Mouse (Mus musculus) neural tube, embryonic 12.5 days (tissue): Measurements from ENCODE around the gene Mical3. TPM values are rescaled to one million over a fixed set of nuclear protein-coding genes. Genes with fewer than 3 reads are reported as not detected.

Experiments
- ATAC-seq: fragments of 200-750 bp; cut with Nextera tagmentation; 2 replicates; pipeline ENCODE4 v1.8.0; 2017; ENCODE audit warnings: low read depth, mild to moderate bottlenecking, moderate TSS enrichment, moderate library complexity; ENCODE audit not compliant: low FRiP score
- H3K27ac ChIP-seq: fragments of 300-500 bp; sonication (generic); 2 replicates; pipeline ENCODE4 v1.5.1; 2016
- H3K27me3 ChIP-seq: fragments of 300-500 bp; sonication (generic); replicated peaks from 2 replicates; pipeline ENCODE4 v1.6.1; 2016; ENCODE audit warnings: mild to moderate bottlenecking
- H3K36me3 ChIP-seq: fragments of 300-500 bp; sonication (generic); 2 replicates; pipeline ENCODE4 v1.6.1; 2016; ENCODE audit warnings: mild to moderate bottlenecking
- H3K4me1 ChIP-seq: fragments of 300-500 bp; sonication (generic); 2 replicates; pipeline ENCODE4 v1.6.1; 2016
- H3K4me2 ChIP-seq: fragments of 300-500 bp; sonication (generic); replicated peaks from 2 replicates; pipeline ENCODE4 v1.6.1; 2016; ENCODE audit warnings: mild to moderate bottlenecking
- H3K4me3 ChIP-seq: fragments of 300-500 bp; sonication (generic); 2 replicates; pipeline ENCODE4 v1.5.1; 2016
- H3K9ac ChIP-seq: fragments of 300-500 bp; sonication (generic); 2 replicates; pipeline ENCODE4 v1.6.1; 2016; ENCODE audit warnings: mild to moderate bottlenecking
- H3K9me3 ChIP-seq: fragments of 300-500 bp; sonication (generic); 2 replicates; pipeline ENCODE4 v1.6.1; 2016; ENCODE audit warnings: mild to moderate bottlenecking
- WGBS: fragments of 180-500 bp; shearing (Covaris S2); methylation state at CpG from one replicate; pipeline ENCODE4 v1.1.7; 2016; 5-methylcytosine and 5-hydroxymethylcytosine counted together
- polyA plus RNA-seq: library from polyadenylated mRNA; unstranded; fragments of >200 nt; fragmentation: Nextera tagmentation; extraction: Ambion mirVana; gene quantifications from 2 replicates; pipeline ENCODE4 v1.2.1, GENCODE M21; 2016

The Mical3 gene
- polyA plus RNA-seq, 1 experiment from 2014 or later: 17.3 TPM

- ATAC-seq: no peak
- 63% methylated on average over 22 of the region's 22 CpGs for WGBS
- Histone ChIP-seq H3K4me3 (no peak overlapping the region), H3K27me3 (no peaks in the 10 kb centered on the region), H3K9me3 (no peaks in the 10 kb centered on the region), H3K27ac (no peak overlapping the region), H3K4me2 (no peak overlapping the region), H3K4me1 (peaks cover 6% of the 10 kb centered on the region), H3K9ac (no peak overlapping the region), H3K36me3 (no peaks in the 10 kb centered on the region)
Measured at GRCm38 (mm10) chr6:121057181-121057956, 73.4 kb downstream of the Mical3 start.

GRCm38 (mm10) chr6:121055496-121055895, 75.3 kb downstream of the Mical3 start:
- Histone ChIP-seq H3K27me3 (no peaks in the 10 kb centered on the region), H3K9me3 (no peaks in the 10 kb centered on the region), H3K4me3 (no peak overlapping the region), H3K4me2 (no peak overlapping the region), H3K36me3 (no peaks in the 10 kb centered on the region), H3K27ac (no peak overlapping the region), H3K4me1 (peaks cover 6% of the 10 kb centered on the region; the same call in 1 of the 2 replicates), H3K9ac (no peak overlapping the region)
- 83% methylated on average over 3 of the region's 3 CpGs for WGBS
- ATAC-seq: no peak

GRCm38 (mm10) chr6:121054908-121055307, 75.9 kb downstream of the Mical3 start:
- Histone ChIP-seq H3K9ac (no peak overlapping the region), H3K36me3 (no peaks in the 10 kb centered on the region), H3K9me3 (no peaks in the 10 kb centered on the region), H3K4me1 (peaks cover 6% of the 10 kb centered on the region; the same call in 1 of the 2 replicates), H3K27me3 (no peaks in the 10 kb centered on the region), H3K27ac (no peak overlapping the region), H3K4me3 (no peak overlapping the region), H3K4me2 (no peak overlapping the region)
- no peak for ATAC-seq
- WGBS: 95% methylated on average over 9 of the region's 9 CpGs

- WGBS: 79% methylated on average over 3 of the region's 3 CpGs
- H3K27ac ChIP-seq: no peak overlapping the region
- H3K4me1 ChIP-seq: peaks cover 6% of the 10 kb centered on the region; the same call in 1 of the 2 replicates
- no peaks in the 10 kb centered on the region for H3K27me3 ChIP-seq
- H3K9ac ChIP-seq: no peak overlapping the region
- ATAC-seq: no peak
- H3K9me3 ChIP-seq: no peaks in the 10 kb centered on the region
- no peaks in the 10 kb centered on the region for H3K36me3 ChIP-seq
- no peak overlapping the region for H3K4me2 ChIP-seq
- H3K4me3 ChIP-seq: no peak overlapping the region
Measured at GRCm38 (mm10) chr6:121054340-121054739, 76.5 kb downstream of the Mical3 start.

GRCm38 (mm10) chr6:121053585-121054112, 77.2 kb downstream of the Mical3 start:
- H3K9me3 ChIP-seq: no peaks in the 10 kb centered on the region
- peaks cover 6% of the 10 kb centered on the region; the same call in 1 of the 2 replicates for H3K4me1 ChIP-seq
- H3K9ac ChIP-seq: no peak overlapping the region
- no peaks in the 10 kb centered on the region for H3K27me3 ChIP-seq
- 87% methylated on average over 7 of the region's 7 CpGs for WGBS
- no peak for ATAC-seq
- no peaks in the 10 kb centered on the region for H3K36me3 ChIP-seq
- H3K4me2 ChIP-seq: no peak overlapping the region
- H3K4me3 ChIP-seq: no peak overlapping the region
- H3K27ac ChIP-seq: no peak overlapping the region

- no peak overlapping the region for H3K4me3 ChIP-seq
- H3K27me3 ChIP-seq: no peaks in the 10 kb centered on the region
- no peak overlapping the region for H3K27ac ChIP-seq
- H3K9ac ChIP-seq: no peak overlapping the region
- ATAC-seq: no peak
- H3K36me3 ChIP-seq: no peaks in the 10 kb centered on the region
- 94% methylated on average over 13 of the region's 13 CpGs for WGBS
- peaks cover 2% of the 10 kb centered on the region; the same call in 1 of the 2 replicates for H3K4me1 ChIP-seq
- H3K4me2 ChIP-seq: no peak overlapping the region
- no peaks in the 10 kb centered on the region for H3K9me3 ChIP-seq
Measured at GRCm38 (mm10) chr6:121051972-121052629, 78.7 kb downstream of the Mical3 start.

- no peak overlapping the region for H3K9ac ChIP-seq
- 89% methylated on average over 8 of the region's 8 CpGs for WGBS
- no peaks in the 10 kb centered on the region for H3K36me3 ChIP-seq
- H3K27me3 ChIP-seq: no peaks in the 10 kb centered on the region
- 0 out of 2 replicates have a peak, but pooled peaks cover 2% of the 10 kb centered on the region for H3K4me1 ChIP-seq
- H3K27ac ChIP-seq: no peak overlapping the region
- no peak overlapping the region for H3K4me2 ChIP-seq
- H3K9me3 ChIP-seq: no peaks in the 10 kb centered on the region
- ATAC-seq: no peak
- no peak overlapping the region for H3K4me3 ChIP-seq
Measured at GRCm38 (mm10) chr6:121051411-121051810, 79.4 kb downstream of the Mical3 start.

GRCm38 (mm10) chr6:121048696-121049095, 82.1 kb downstream of the Mical3 start:
- WGBS: 66% methylated on average over 8 of the region's 8 CpGs
- H3K4me3 ChIP-seq: no peak overlapping the region
- H3K9me3 ChIP-seq: no peaks in the 10 kb centered on the region
- peaks cover 12% of the 10 kb centered on the region; the same call in 1 of the 2 replicates for H3K4me1 ChIP-seq
- H3K9ac ChIP-seq: no peak overlapping the region
- no peak overlapping the region for H3K27ac ChIP-seq
- no peak overlapping the region for H3K4me2 ChIP-seq
- H3K27me3 ChIP-seq: no peaks in the 10 kb centered on the region
- no peaks in the 10 kb centered on the region for H3K36me3 ChIP-seq
- ATAC-seq: no peak

- H3K36me3 ChIP-seq: peaks cover 14% of the 10 kb centered on the region
- no peaks in the 10 kb centered on the region for H3K9me3 ChIP-seq
- WGBS: 56% methylated on average over 20 of the region's 20 CpGs
- H3K27me3 ChIP-seq: no peaks in the 10 kb centered on the region
- H3K9ac ChIP-seq: no peak overlapping the region
- H3K4me3 ChIP-seq: no peak overlapping the region
- peak; percentile 74 for ATAC-seq
- H3K27ac ChIP-seq: no peak overlapping the region
- no peak overlapping the region for H3K4me2 ChIP-seq
- H3K4me1 ChIP-seq: peaks cover 9% of the 10 kb centered on the region; the same call in 1 of the 2 replicates
Measured at GRCm38 (mm10) chr6:121045345-121046080, 85.3 kb downstream of the Mical3 start.

GRCm38 (mm10) chr6:121043434-121044189, 87.2 kb downstream of the Mical3 start:
- ATAC-seq: no peak
- peaks cover 28% of the 10 kb centered on the region for H3K36me3 ChIP-seq
- peaks cover 9% of the 10 kb centered on the region; the same call in 1 of the 2 replicates for H3K4me1 ChIP-seq
- WGBS: 80% methylated on average over 14 of the region's 14 CpGs
- H3K27ac ChIP-seq: no peak overlapping the region
- H3K27me3 ChIP-seq: no peaks in the 10 kb centered on the region
- no peak overlapping the region for H3K9ac ChIP-seq
- H3K9me3 ChIP-seq: no peaks in the 10 kb centered on the region
- no peak overlapping the region for H3K4me3 ChIP-seq
- H3K4me2 ChIP-seq: no peak overlapping the region

- Histone ChIP-seq H3K36me3 (peaks cover 58% of the 10 kb centered on the region), H3K27me3 (no peaks in the 10 kb centered on the region), H3K4me3 (no peak overlapping the region), H3K9ac (no peak overlapping the region), H3K4me1 (no peaks in the 10 kb centered on the region), H3K4me2 (no peak overlapping the region), H3K27ac (no peak overlapping the region), H3K9me3 (no peaks in the 10 kb centered on the region)
- WGBS: 96% methylated on average over 3 of the region's 3 CpGs
- ATAC-seq: no peak
Measured at GRCm38 (mm10) chr6:121039719-121040118, 91.1 kb downstream of the Mical3 start.
